Mouse (Mus musculus) Patski (cell line): ENCODE data around the gene Pip5k1b. TPM values are rescaled to one million over a fixed set of nuclear protein-coding genes. Genes with fewer than 3 reads are reported as not detected.

Source experiments
- ATAC-seq: fragments of 100-300 bp; one replicate; pipeline ENCODE4 v1.8.0; 2021
- CTCF ChIA-PET: fragments of 350-600 bp; sonication (Branson Sonifier 250); formaldehyde crosslinking; loops from one replicate; lab custom pipeline; 2022; ENCODE audit warnings: inconsistent platforms; lab: Charles Lee
- POLR2A ChIA-PET: fragments of 350-600 bp; sonication (Branson Sonifier 250); formaldehyde crosslinking; loops from one replicate; lab custom pipeline; 2022; ENCODE audit warnings: antibody characterized with exemption, inconsistent platforms; lab: Charles Lee
- DNase-seq: peaks from one replicate; pipeline ENCODE4 v3.0.0-alpha.2; 2011; ENCODE audit warnings: low read depth, low spot score
- H3K27me3 ChIP-seq: fragments of 371-371 bp; one replicate; pipeline ENCODE4 v1.5.1; 2021
- CTCF ChIP-seq: fragments of 100-300 bp; IDR thresholded peaks from one replicate; pipeline ENCODE4 v1.5.1; 2021
- in situ Hi-C: fragments of 300-500 bp; cut with MboI; formaldehyde crosslinking; loops from 3 replicates; pipeline ENCODE4 v1.11.1; 2018; ENCODE audit warnings: low pct_unique_long_range_greater_than_20kb, mixed read lengths
- polyA plus RNA-seq: library from polyadenylated mRNA; unstranded; gene quantifications from one replicate; pipeline ENCODE4 v1.2.3, GENCODE M21; 2021

Gene Pip5k1b
- polyA plus RNA-seq, result 5.6 TPM

- POLR2A ChIA-PET, result no interaction called here
- CTCF ChIA-PET, result no interaction called here
- TF ChIP-seq CTCF, result peak; percentile 16
- ATAC-seq (peak; percentile 60), DNase-seq (no peak)
- in situ Hi-C loops, result no loop called here
- H3K27me3 ChIP-seq, result peaks cover 47% of the 10 kb centered on the region
These were observed at the start of gene Pip5k1b for GRCm38 (mm10) chr19:24555466-24555903. Gene Pip5k1b (minus strand): TSS chr19:24555872.

GRCm38 (mm10) chr19:24604105-24604504 is 48.4 kb upstream of the Pip5k1b start:
- H3K27me3 ChIP-seq, result peaks cover 56% of the 10 kb centered on the region
- in situ Hi-C loops, result no loop called here
- POLR2A ChIA-PET, result no interaction called here
- no peak for TF ChIP-seq CTCF
- ATAC-seq (no peak), DNase-seq (no peak)
- CTCF ChIA-PET, result no interaction called here

- no peak for ATAC-seq
- CTCF ChIA-PET, result interaction anchor here (0.8 kb wide), 1 partner anchor 21 kb away, joined by 3 read pairs; no protein-coding TSS in a partner anchor
- TF ChIP-seq CTCF, result no peak
These were observed 47.8 kb upstream of the Pip5k1b start for GRCm38 (mm10) chr19:24603431-24603830.

GRCm38 (mm10) chr19:24586726-24587125 is 31.1 kb upstream of the Pip5k1b start:
- DNase-seq (no peak), ATAC-seq (no peak)
- ChIA-PET CTCF (interaction anchor here (0.7 kb wide), 1 partner anchor 254 kb away, joined by 3 read pairs; no protein-coding TSS in a partner anchor), POLR2A (no interaction called here)
- H3K27me3 ChIP-seq, result peaks cover 72% of the 10 kb centered on the region
- in situ Hi-C loops, result no loop called here
- no peak for TF ChIP-seq CTCF

More at GRCm38 (mm10) chr19:24603431-24603830, 47.8 kb upstream of the Pip5k1b start:
- no peak for DNase-seq
- POLR2A ChIA-PET, result no interaction called here
- peaks cover 57% of the 10 kb centered on the region for H3K27me3 ChIP-seq
- in situ Hi-C loops, result no loop called here

- CTCF ChIA-PET, result no interaction called here
These were observed 29.5 kb upstream of the Pip5k1b start for GRCm38 (mm10) chr19:24585171-24585570.

GRCm38 (mm10) chr19:24583956-24584355 is 28.3 kb upstream of the Pip5k1b start:
- ChIA-PET CTCF (interaction anchor here (0.8 to 1.0 kb wide), 2 partner anchors 10 to 304 kb away, joined by 3 to 4 read pairs; partner anchors contain the start of gene Fxn), POLR2A (interaction anchor here (0.7 to 1.0 kb wide), 2 partner anchors 8 to 26 kb away, joined by 3 read pairs; no protein-coding TSS in a partner anchor)
- DNase-seq (no peak), ATAC-seq (no peak)
- in situ Hi-C loops, result no loop called here
- H3K27me3 ChIP-seq, result peaks cover 67% of the 10 kb centered on the region
- TF ChIP-seq CTCF, result no peak

More at GRCm38 (mm10) chr19:24585171-24585570, 29.5 kb upstream of the Pip5k1b start:
- POLR2A ChIA-PET, result no interaction called here
- peaks cover 69% of the 10 kb centered on the region for H3K27me3 ChIP-seq
- DNase-seq (no peak), ATAC-seq (no peak)
- no peak for TF ChIP-seq CTCF
- in situ Hi-C loops, result no loop called here

GRCm38 (mm10) chr19:24576125-24576524 is 20.5 kb upstream of the Pip5k1b start:
- ChIA-PET POLR2A (interaction anchor here (0.6 kb wide), 1 partner anchor 34 kb away, joined by 3 read pairs; no protein-coding TSS in a partner anchor), CTCF (interaction anchor here (0.6 to 1.1 kb wide), 2 partner anchors 35 to 361 kb away, joined by 3 read pairs; no protein-coding TSS in a partner anchor)
- H3K27me3 ChIP-seq, result peaks cover 27% of the 10 kb centered on the region
- ATAC-seq (no peak), DNase-seq (no peak)
- no peak for TF ChIP-seq CTCF
- in situ Hi-C loops, result no loop called here

GRCm38 (mm10) chr19:24571756-24572181 is 16.1 kb upstream of the Pip5k1b start:
- in situ Hi-C loops, result no loop called here
- ChIA-PET POLR2A (no interaction called here), CTCF (interaction anchor here (1.1 to 2.3 kb wide), 3 partner anchors 9 to 22 kb away, joined by 3 to 7 read pairs (median 5); no protein-coding TSS in a partner anchor)
- ATAC-seq (no peak), DNase-seq (peak; percentile 6)
- no peak for TF ChIP-seq CTCF
- H3K27me3 ChIP-seq, result peaks cover 28% of the 10 kb centered on the region

- in situ Hi-C loops, result no loop called here
- DNase-seq (no peak), ATAC-seq (no peak)
- H3K27me3 ChIP-seq, result peaks cover 29% of the 10 kb centered on the region
- ChIA-PET POLR2A (no interaction called here), CTCF (interaction anchor here (1.1 to 2.3 kb wide), 4 partner anchors 10 to 23 kb away, joined by 3 to 7 read pairs (median 4); no protein-coding TSS in a partner anchor)
- TF ChIP-seq CTCF, result no peak
These were observed 15.3 kb upstream of the Pip5k1b start for GRCm38 (mm10) chr19:24570969-24571368.

- H3K27me3 ChIP-seq, result peaks cover 56% of the 10 kb centered on the region
- TF ChIP-seq CTCF, result no peak
- ATAC-seq (no peak), DNase-seq (no peak)
- ChIA-PET CTCF (no interaction called here), POLR2A (interaction anchor here (0.6 to 0.8 kb wide), 2 partner anchors 8 to 219 kb away, joined by 3 read pairs; no protein-coding TSS in a partner anchor)
- in situ Hi-C loops, result no loop called here
These were observed 1.8 kb upstream of the Pip5k1b start for GRCm38 (mm10) chr19:24557456-24557855.

- no peak for TF ChIP-seq CTCF
- DNase-seq (no peak), ATAC-seq (no peak)
- CTCF ChIA-PET, result no interaction called here
- H3K27me3 ChIP-seq, result peaks cover 53% of the 10 kb centered on the region
- POLR2A ChIA-PET, result interaction anchor here (0.6 to 1.0 kb wide), 2 partner anchors 11 to 44 kb away, joined by 3 read pairs; no protein-coding TSS in a partner anchor
- in situ Hi-C loops, result no loop called here
These were observed 904 bp upstream of the Pip5k1b start for GRCm38 (mm10) chr19:24556585-24556966.
